Mouse (Mus musculus) right cerebral cortex, adult 18-20 months (tissue): Measurements from ENCODE around the gene Krtap5-4.
"Not testable (repeated sequence)": the region's sequence is repeated elsewhere in the genome, so short reads cannot be mapped to it uniquely, and the experiment has no call there.

ENCODE experiments used
- DNase-seq: peaks from one replicate; pipeline ENCODE4 v3.0.0; 2022; ENCODE audit warnings: mixed read lengths

Krtap5-4 gene

GRCm38 (mm10) chr7:142303249-142303648, at the start of gene Krtap5-4:
TSS of gene Krtap5-4 (plus strand) at chr7:142303549.
- no peak for DNase-seq

GRCm38 (mm10) chr7:142255517-142255916, 47.8 kb upstream of the Krtap5-4 start:
- peak; percentile 26 for DNase-seq

- not testable (repeated sequence) for DNase-seq
These were observed 45.1 kb upstream of the Krtap5-4 start, which contains the start of gene Gm2431 for GRCm38 (mm10) chr7:142258254-142258653. TSS of gene Gm2431 (minus strand) at chr7:142258354.

GRCm38 (mm10) chr7:142274263-142274662, 29.1 kb upstream of the Krtap5-4 start, which contains the start of gene Gm4559:
TSS of gene Gm4559 (minus strand) at chr7:142274363.
- DNase-seq, result not testable (repeated sequence)

GRCm38 (mm10) chr7:142278183-142278582, 25.2 kb upstream of the Krtap5-4 start:
- peak; percentile 60 for DNase-seq

GRCm38 (mm10) chr7:142279291-142279690, 24.1 kb upstream of the Krtap5-4 start:
- not testable (repeated sequence) for DNase-seq

- not testable (repeated sequence) for DNase-seq
These were observed 20.5 kb upstream of the Krtap5-4 start for GRCm38 (mm10) chr7:142282847-142283246.

GRCm38 (mm10) chr7:142284023-142284591, 19.2 kb upstream of the Krtap5-4 start:
- peak; percentile 12 for DNase-seq

- DNase-seq, result peak; percentile 86
These were observed 18.7 kb upstream of the Krtap5-4 start for GRCm38 (mm10) chr7:142284615-142285080.

- DNase-seq, result peak; percentile 6
These were observed 18.1 kb upstream of the Krtap5-4 start for GRCm38 (mm10) chr7:142285130-142285835.

GRCm38 (mm10) chr7:142285910-142286612, 17.3 kb upstream of the Krtap5-4 start:
- not testable (repeated sequence) for DNase-seq

GRCm38 (mm10) chr7:142293851-142294250, 9.5 kb upstream of the Krtap5-4 start:
- not testable (repeated sequence) for DNase-seq

GRCm38 (mm10) chr7:142295418-142295817, 7.9 kb upstream of the Krtap5-4 start:
- DNase-seq, result no peak

GRCm38 (mm10) chr7:142296108-142296507, 7.2 kb upstream of the Krtap5-4 start:
- not testable (repeated sequence) for DNase-seq

- DNase-seq, result not testable (repeated sequence)
These were observed 6.3 kb upstream of the Krtap5-4 start, which contains the start of gene Krtap5-1 for GRCm38 (mm10) chr7:142297018-142297417. TSS of gene Krtap5-1 (minus strand) at chr7:142297118.

GRCm38 (mm10) chr7:142303929-142304328, 580 bp downstream of the Krtap5-4 start:
- DNase-seq, result not testable (repeated sequence)

- no peak for DNase-seq
These were observed 11.4 kb downstream of the Krtap5-4 start for GRCm38 (mm10) chr7:142314600-142315285.

GRCm38 (mm10) chr7:142316558-142316957, 13.2 kb downstream of the Krtap5-4 start:
- DNase-seq, result no peak

GRCm38 (mm10) chr7:142317216-142317615, 13.9 kb downstream of the Krtap5-4 start:
- DNase-seq, result no peak

- DNase-seq, result peak; percentile 20
These were observed 15.8 kb downstream of the Krtap5-4 start for GRCm38 (mm10) chr7:142319124-142319523.

GRCm38 (mm10) chr7:142320906-142321305, 17.6 kb downstream of the Krtap5-4 start:
- no peak for DNase-seq

GRCm38 (mm10) chr7:142321637-142322306, 18.4 kb downstream of the Krtap5-4 start:
- DNase-seq, result not testable (repeated sequence)
